Mouse (Mus musculus): ENCODE results near the gene Brpf1.
"Not testable (repeated sequence)": the region's sequence is repeated elsewhere in the genome, so short reads cannot be mapped to it uniquely, and the experiment has no call there.

The Brpf1 gene

DNA sequence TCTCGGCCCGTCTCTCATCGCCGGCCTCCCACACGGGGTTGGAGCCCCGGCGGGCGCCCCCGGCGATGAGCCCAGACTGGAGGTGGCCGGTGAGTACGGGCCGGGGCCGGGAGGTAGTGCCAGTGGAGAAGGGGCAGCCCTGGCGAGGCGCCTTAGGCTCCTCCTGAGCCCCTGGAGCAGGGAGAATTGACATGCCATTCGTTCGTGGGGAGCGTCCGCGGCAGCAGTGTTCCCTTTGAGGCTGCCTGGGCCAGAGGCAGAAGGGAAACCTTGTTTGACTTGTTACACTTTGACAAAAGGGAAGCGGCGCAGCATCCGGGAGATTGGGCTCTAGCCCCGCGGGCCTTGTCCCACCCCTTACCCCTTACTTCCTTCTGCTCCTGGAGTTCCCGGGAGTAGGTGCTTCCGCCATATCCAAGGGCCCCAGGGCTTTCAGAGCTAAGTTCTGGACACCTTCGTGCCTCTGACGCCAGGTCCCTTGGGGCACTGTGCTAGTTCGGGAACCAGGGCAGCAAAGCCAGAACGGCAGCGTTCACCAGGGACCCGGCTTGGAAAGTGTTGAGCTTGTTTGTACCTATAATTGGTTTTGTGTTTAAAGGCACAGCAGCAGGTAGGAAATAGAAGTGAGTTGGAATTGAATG, 664 bp downstream of the Brpf1 start:
- DNase-seq = peak in 1 of 2 experiments; percentile 56

DNA sequence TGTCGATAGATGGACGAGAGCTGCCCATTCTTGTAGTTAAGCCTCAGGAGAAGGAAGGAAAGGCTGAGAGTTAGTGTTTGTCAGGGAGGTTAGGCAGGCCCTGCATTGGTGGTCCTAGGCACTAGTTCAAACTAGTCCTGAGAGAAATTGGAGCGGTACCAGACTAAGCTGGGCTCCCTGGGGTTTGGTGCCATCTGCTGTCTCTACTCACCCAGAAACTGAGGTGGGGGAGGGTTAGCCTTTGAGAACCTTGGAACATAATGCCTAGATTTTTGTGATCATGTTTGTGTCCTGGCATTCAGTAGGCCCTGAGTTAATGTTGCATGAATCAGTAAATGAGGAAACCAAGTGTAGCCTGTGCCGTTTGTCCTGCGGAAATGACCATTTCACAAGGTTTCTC, 1.2 kb downstream of the Brpf1 start:
- DNase-seq = peak; percentile 88 to 90

DNA sequence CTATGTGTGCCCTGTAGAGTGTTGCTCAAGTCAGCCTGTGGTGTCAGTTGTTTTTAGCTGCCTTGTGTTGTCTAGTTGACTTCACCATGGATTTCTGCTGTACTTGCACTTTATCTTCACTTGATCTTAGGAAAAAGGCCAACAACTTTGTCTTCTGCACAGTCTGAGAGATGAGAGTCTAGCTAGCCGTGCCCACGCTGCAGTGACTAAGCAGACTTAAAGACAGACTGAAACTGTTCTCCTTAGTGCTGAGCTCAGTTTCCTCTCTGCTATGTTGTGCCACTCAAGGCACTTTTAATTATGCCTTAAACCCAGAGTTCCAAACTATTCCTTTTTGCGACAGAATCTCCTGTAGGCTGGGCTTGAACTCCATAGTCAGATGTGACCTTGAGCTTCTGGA, 9.0 kb downstream of the Brpf1 start:
- DNase-seq = no peak

DNA sequence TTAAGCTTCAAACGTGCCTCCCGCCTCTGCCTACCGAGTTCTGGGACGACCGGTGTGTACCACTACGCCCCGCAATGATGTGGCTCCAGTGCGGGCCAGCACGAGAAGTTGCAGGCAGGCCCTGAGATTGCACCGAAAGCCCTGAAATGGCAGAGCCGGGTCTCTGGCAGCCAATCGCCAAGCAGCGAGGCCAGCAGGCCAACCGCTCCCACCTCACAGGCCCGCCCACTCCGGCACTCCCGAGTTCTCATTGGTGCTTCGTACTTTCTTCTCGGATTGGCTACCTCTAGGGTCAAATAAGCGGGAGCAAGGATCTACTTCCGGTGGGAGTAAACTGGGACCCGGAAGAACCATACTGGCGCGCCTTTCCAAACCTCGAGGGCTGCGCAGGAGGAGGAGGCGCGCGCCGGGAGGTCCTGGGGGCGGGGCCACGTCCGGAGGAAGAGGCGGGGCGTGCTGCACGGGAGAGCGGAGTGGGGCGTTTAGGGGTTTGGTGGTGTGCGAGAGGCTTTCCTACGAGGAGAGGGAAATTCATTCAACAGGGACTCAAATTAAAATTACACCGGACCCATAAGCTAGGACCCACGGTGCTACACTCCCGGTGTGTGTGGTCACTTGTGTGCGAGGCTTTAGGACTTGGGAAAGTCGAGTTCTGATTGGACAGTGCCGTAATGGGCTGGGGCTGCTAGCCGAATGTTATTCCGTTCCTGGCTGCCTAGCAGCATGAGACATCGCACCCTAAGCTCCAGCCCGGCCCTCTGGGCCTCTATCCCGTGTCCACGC, 19.8 kb downstream of the Brpf1 start, which contains the start of gene Ogg1:
Ogg1 (plus strand) TSS at position 440 of the 783 bp plus-strand sequence.
- DNase-seq = peak; percentile 96 to 97

DNA sequence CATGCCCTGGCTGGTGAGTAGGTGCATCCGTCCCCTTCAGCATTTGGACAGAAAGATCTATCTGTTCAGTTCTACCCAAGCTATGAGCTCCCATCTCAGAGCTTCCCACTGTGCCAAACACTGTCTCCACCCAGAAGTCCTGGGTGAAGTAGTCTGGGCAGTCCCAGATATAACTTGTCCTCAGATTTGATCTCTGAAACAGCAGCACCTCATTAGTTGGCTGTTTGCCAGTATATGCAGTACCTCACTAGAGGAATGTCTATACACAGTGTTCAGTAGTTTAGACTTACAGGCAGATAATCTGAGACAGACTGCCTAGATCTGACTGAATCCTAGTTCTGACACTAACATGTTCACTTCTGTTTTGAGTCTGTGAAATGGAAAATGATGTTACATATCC, 22.5 kb downstream of the Brpf1 start:
- no peak for DNase-seq

DNA sequence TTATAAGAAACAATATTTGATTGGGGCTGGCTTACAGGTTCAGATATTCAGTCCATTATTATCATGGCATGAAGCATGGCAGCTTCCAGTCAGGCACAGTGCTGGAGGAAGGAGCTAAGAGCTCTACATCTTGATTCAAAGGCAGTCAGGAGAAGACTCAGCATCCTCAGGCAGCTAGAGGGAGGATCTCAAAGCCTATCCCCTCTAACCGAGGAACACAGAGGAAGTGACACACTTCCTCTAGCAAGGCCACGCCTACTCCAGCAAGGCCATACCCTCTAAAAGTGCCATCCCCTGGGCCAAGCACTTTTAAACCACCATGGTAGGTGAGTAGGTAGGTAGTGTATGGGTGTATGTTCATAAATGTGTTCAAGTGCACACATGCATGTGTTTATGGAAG, 23.6 kb downstream of the Brpf1 start:
- no peak for DNase-seq

DNA sequence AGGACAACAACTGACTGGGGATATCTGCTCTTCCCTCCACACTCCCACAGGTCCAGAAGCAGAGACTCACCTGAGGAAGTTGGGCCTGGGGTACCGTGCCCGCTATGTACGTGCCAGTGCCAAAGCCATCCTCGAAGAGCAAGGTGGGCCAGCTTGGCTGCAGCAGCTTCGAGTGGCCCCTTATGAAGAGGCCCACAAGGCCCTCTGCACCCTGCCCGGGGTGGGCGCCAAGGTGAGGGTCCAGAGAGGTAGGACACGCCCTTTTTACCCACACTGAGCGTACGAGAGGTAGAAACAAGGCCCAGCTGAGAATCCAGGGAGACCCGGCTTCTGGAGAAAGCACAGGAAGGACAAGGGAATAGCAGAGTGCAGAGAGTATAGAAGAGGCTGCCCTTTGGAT, 24.8 kb downstream of the Brpf1 start:
- no peak for DNase-seq

DNA sequence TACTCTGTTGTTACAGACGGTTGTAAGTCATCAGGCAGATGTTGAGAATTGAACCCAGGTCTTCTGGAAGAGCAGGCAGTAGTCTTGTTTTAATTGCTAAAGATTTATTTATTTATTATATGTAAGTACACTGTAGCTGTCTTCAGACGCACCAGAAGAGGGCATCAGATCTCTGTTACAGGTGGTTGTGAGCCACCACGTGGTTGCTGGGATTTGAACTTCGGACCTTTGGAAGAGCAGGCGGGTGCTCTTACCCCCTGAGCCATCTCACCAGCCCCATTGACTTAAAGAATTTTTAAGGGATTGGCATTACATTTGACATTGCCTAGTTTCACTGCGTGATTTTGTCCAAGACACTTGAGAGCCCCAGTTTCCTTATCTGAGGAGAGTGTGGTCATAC, 25.8 kb downstream of the Brpf1 start:
- not testable (repeated sequence) for DNase-seq

DNA sequence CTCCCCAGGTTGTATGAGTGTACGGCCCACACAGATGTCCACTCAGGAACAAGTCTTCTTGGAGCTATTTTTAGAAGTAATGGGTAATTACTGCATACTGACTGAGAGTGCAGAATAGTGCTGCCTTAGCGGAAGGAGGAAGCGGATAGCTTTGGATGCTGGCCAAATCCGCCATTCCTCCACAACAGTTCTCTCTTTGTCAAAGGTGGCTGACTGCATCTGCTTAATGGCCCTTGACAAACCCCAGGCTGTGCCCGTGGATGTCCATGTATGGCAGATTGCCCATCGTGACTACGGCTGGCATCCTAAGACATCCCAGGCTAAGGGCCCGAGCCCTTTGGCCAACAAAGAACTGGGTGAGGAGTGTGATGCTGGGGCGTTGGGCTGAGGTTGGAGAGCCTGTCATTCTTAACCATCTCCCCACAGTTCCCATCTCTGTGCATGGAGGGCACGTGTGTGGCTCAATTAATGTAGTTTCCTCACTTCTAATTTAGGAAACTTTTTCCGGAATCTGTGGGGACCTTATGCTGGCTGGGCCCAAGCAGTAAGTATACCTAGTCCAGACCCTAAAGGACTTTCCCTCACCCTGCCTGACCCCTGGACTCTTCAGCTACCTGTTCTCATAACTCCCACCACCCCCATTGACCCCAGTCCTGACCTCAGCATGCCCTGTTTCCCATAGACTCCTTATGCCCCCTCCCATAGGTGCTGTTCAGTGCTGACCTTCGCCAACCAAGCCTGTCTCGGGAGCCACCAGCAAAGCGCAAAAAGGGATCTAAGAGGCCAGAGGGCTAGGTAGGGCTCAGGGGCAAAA, 26.4 kb downstream of the Brpf1 start:
- DNase-seq = peak in 1 of 2 experiments; percentile 59

DNA sequence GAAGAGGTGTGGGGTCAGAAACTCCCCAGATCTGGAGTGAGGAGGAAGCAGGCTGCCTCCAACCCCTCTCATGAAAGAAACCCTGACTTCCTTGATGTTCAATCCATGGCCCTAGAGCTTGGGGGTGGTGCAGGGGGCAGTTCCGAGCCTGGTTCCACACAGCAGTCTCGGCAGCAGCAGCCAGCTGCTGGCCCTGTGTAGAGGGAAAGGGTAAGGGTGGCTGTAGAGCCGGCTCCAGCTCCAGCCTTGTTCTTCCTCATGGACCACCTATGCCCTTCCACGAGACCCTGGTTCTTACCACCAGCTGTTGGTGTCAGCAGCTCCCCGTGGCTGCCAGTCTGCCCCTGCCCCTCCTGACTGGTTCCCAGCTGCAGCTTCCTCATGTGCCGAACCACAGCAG, 27.3 kb downstream of the Brpf1 start:
- no peak for DNase-seq

DNA sequence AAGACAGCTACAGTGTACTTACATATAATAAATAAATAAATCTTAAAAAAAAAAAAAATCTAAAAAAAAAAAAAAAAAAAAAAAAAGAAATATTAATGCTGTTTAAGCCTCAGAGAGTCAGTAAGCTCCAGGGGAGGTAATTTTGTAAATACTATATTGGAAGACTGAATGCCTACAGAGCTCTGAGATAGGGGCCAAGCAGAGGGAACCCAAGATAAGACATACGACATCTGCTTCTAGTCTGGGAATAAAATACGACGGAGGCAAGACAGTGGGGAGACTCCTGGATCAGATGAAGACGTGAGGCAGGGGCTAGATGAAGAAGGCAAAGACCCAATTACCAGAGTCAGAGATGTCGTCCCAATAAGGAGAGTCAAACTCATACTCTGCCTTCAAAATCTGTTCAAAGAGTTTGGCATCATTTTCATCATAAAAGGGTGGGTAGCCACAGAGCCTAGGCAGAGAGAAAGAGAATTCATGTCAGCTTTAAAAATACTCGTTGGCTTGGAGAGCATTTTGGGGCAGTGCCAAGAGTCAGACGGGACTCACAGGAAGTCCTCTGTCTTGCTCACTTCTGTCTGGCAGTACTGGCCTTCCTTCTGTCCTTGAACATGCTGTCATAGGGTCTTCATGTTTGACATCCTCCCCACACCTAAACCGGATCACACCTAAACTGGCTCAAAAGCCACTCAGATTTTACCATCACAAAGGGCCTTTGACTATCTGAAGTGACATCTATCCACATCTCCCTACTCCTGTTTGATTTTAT, 30.1 kb downstream of the Brpf1 start:
- peak in 1 of 2 experiments; percentile 38 for DNase-seq

DNA sequence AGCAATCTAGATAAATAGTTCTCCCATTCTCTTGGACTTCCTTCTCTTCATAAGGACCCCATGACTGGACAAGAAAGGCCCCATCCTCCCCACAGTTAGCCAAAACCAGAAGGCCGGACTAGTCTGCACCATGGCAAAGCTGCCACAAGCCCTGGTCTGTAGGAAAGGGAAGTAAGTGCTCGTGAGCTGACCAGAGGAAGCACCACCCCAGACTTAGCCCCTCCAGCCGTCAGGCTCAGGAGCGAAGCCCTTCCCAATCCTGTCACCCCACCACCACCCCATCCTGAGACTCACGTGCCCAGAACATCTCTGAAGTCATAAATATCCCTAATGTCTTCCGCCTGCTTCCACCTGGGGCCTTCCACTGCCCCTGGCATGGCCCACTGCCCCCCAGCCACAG, 34.6 kb downstream of the Brpf1 start:
- DNase-seq = no peak

DNA sequence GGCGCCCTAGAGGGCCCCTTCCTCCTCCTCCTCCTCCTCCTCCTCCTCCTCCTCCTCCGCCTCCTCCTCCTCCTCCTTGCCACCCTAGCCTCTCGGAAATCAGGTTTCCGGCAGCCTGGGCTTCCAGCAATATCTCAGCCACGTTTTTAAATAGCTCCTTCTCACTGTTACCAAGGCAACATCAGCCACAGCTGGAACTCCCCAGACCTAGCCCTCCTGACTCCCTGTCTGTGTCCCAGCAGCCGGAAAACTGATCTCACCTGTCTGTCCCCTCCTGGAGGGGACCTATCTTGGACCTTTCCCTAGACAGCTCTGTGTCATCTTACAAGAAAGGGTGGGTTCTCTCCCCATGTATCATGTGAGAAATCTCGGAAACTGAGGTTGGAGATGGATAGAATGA, 35.4 kb downstream of the Brpf1 start:
- no peak for DNase-seq

DNA sequence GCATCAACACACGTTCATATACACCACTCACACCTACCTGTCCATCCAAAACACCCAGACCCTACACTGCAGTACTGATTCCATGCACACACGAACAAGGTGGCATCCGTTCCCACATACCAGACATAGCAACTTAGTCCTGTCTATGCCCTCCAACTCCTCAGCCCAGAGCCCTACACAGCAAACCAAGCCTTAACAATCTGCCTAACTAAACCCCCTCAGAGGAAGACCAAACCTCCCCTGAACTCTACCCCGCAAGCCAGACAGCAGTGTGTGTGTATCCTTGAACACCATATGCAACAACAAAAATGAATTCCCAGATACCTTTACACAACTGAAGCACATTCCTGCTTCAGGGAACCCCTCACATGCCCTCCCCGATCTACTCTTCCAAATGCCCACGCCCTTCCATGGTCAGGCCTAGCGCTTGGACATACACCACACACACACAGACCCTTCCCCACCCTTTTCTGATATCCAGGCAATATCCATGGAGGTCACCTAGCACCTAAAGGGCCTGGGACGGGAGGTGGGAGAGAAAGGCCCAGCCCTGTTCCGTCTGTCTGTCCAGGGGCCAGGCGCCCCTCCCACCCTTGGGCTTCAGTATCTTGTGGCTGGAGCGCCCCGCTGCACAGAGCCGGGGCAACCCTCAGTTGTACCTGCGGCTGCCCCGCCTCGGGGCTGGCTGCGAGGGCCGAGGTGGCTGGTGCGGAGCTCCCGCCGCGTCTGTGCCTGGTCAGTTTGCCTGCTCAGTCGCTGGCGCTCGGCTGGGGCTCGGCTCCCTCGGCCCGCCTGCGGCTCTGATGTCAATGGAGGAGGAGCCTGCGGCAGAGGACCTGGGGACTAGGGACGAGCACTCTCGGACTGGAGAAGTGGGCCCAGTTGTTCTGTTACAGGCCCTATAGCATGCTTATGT, 36.5 kb downstream of the Brpf1 start, which contains the start of gene Camk1:
Camk1 (minus strand) TSS at position 808 of the 916 bp plus-strand sequence.
- peak; percentile 86 to 89 for DNase-seq

DNA sequence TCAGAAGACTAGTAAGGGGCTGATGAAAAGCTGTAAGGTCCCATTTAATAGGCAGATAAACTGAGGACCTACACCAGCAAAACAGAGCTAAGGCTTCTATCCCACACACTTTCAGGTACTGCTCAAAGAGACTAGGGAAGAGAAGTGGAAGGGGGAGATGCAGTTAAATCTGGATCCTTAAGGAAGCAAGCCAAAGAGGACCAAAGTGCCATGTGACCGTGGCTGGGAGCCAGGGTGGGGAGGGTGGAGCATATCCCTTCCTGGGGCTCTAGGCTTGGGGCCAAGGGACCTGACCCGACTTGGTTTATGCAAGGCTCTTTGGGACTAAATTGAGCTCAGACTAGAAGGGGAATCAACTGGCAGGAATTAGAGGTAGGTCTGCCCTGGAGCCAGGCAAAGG, 37.4 kb downstream of the Brpf1 start:
- DNase-seq = peak; percentile 38 to 71

DNA sequence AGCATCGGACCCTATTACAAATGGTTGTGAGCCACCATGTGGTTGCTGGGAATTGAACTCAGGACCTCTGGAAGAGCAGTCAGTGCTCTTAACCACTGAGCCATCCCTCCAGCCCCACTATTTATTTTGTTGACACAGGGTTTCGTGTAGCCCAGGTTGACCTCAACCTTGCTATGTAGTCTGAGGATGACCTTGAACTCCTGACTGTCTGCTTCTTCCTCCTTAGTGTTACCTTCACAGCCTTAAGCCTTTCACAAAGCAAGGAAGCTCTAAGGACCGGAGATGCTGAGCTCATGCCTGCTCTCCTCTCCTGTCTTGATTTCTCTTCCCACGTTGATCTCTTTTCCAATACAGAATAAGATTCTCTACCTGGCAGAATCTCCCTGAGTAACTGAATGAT, 40.0 kb downstream of the Brpf1 start:
- DNase-seq = no peak

DNA sequence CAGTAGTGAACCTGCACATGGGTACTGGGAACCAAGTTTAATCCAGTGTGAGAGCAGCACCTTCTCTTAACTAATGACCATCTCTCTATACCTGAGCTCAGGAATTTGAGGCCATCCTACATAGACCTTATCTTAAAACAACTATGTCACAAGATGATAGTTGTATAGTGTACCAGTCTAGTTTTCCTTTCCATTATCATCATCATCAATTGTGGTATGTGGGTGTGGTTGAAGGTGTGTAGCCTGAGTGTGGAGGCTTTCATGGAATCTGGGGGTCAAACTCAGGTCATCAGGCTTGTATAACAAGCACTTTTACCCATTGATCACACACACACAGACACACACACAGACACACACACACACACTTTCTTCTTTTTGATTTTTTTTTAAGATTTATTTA, 43.6 kb downstream of the Brpf1 start:
- DNase-seq = no peak

DNA sequence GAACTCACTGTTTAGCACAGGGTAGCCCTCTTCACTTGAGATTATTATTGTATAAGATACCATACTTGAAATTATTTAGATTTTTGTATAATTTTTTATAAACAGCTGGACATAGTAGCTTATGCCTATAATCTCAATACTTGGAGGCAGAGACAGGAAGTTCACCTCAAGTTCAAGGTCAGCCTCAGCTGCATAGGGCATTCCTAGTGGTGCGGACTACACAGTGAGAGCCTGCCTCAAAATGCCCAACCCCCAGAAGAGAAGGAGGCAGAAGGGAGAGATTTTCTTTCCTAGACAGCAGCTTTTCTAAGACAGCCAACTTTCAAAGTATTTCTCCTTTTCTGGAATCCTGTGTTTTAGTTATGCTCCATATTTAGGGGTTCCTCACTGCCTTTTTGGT, 44.2 kb downstream of the Brpf1 start:
- no peak for DNase-seq

DNA sequence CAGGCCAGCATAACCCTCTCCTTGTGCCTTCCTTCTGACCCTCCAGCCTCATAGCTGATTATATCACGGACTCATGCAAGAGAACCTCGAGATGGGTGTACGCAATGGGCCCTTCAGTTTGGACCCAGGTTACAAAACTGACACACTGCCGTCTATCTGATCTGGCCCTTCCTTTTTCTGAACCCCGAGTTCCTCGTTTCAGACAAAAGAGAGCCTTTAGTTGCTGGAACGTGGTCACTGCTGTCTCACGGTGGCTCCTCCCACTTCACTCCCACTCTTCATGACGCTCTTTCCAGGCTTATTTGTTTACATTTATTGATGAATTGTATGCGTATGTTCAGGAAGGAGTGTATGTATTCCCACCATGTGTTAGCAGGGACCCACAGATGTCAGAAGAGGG, 44.7 kb downstream of the Brpf1 start:
- DNase-seq = no peak

DNA sequence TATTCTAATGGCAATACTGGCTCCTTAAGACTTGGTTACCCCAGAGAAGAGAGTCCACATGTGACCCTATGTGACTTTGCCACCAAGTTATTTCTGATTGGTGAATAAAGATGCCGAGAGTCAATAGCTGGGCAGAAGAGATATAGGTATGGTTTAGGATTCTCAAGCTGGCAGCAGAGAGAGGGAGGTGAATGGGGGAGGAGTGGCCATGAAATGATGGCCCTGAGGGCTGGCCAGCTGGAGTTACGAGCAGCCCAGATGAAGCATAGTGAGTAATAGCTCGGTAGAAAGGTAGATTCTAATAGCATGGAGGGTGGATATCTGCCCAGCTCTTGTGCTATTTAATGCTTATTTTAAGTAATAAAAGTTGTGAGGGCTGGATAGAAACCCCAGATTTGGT, 45.9 kb downstream of the Brpf1 start:
- no peak for DNase-seq

DNA sequence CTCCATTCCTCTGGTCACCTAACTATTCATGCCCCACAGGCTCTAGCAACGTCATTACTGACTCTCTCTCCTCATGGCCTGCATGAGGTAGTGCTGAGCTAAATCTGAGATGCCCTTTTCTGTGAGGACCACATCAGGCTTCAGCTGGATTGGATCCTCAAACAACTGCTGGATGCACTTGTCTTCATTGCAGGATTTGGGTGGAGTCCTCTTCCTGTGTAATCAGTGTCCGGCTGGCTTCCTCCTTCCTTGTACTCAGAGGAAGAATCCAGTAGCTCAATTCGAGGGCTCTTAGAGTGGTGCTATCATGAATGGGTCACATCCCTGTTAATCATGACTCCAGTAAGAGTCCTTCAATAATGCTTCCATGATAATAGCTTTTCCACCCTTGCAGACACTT, 46.8 kb downstream of the Brpf1 start:
- DNase-seq = no peak

DNA sequence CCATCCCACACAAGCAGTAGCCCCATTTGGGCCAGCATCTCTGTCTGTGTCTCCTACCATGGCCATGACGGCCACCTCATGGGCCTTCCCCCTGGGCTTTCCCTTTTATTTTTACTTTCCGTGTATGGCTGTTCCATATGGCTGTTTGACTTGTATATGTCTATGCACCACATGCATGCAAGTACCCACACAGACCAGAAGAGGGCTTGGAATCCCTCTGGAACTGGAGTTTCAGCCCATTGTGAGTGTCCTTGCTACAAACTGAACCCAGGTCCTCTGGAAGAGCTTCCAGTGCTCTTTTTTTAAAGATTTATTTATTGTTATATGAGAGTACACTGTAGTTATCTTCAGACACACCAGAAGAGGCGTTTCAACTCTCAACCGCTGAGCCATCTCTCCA, 54.5 kb downstream of the Brpf1 start:
- no peak for DNase-seq

Measured in cerebellum, postnatal 25 days (tissue).